Mouse (Mus musculus): ENCODE results near the gene Slc3a2.

DNA sequence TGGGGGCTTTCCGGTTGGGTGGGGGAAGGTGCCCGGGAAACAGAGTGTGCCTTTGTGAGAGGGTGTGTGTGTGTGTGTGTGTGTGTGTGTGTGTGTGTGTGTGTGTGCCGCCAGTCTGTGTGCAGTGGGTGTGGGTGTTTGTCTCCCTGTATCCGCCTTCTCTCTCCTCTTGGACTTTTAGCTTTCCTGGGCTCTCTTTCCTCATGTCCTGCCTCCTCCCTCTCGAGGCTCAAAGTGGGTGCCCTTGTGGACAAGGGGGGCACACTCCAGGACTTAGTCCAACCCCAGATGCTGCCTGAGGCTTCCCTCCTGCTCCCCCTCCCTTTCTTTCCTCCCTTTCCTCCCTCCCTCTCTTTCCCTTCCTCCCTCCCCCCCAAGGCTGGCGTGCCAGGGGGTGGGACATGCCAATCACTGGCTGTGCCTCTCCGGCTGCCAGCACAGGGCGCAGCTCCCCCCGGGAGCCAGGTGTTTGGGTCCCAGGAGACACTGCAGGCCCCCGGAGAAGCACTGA, 59.2 kb downstream of the Slc3a2 start:
- TF ChIP-seq CTCF (IDR thresholded peaks at IDR 0.05; ENCODE audit: borderline replicate concordance, control insufficient read depth, extremely low read depth, insufficient read depth, low read length, poor library complexity) = no peak
- TF ChIP-seq POLR2A (IDR thresholded peaks at IDR 0.05; ENCODE audit: control insufficient read depth, extremely low read depth, insufficient read depth, low read length, poor library complexity) = no peak
